Mouse (Mus musculus) activated CD4-positive, CD25-positive, alpha-beta regulatory T cell (primary cell): Measurements from ENCODE around the gene Bmp8a. TPM values are rescaled to one million over a fixed set of nuclear protein-coding genes. Genes with fewer than 3 reads are reported as not detected.

Experiments
- polyA plus RNA-seq, 2 experiments: library from polyadenylated mRNA; unstranded; fragments of 100-300 nt; shearing (Covaris generic); gene quantifications; one replicate each; pipeline ENCODE4 v1.2.1; 2017

Bmp8a gene
- polyA plus RNA-seq: not detected

DNA sequence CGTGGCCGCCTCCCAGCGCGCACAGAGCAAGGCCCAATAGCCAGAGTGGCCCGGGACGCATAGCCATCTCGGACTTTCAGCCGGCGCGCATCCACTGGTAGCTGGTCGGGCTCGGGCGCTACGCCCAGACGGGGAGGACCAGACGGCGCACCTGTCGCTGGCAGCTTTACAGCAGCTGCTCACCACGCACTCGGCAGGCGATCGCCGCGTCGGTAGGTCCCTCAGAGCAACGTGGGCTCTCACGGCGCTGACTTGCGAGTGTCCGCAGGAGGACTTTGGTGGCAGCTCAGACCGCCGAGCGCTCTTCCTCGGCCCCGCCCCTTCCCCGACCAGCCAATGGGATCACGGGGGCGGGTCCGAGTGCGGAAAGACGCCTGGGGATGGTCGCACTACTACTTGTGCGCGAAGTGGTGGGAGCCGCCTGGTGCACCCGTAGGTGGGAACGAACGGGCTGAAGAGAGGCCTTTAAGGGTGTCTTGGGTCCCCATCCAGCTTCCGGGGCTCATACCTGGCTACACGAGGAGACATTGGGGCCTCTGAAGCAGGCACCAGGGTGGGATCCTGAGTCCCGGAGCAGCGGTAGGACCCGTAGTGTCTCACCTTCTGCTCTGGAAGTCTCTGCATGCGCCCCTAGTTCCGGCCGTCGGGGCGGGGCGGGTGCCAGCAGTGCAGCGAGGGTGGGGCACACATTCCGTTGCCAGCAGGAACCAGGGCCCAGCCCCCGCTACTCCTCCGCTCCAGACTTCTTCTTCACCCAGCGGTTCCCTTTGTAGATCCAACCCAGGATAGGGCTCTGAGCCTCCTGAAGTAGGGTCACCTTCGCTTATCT, at the start of gene Bmp8a:
Gene Bmp8a, minus strand, starts transcription at position 611 of the 829 bp plus-strand sequence.

DNA sequence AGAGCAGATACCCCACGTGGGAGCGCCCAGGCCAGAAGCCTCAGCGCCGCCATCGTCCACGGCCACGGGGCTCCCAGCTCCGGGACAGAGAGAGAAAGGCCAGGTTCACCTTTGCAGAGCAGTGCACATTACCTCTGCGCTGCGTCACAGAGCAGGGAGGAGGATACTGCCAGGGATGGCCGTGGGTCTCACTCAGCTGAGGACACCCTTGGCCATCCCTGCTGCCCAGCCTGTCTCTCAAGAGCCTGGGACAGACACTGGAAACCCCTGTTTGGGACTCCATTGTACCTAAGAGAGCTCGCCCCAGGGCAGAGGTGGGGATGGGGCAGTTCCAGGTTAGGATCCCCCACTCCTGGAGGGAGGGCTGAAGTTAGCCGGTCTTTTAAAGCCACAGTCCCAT, 19.5 kb downstream of the Bmp8a start, which contains the start of gene Oxct2a:
Gene Oxct2a, minus strand, starts transcription at position 101 of the 400 bp plus-strand sequence.

Other genes with a start within 250 kb of the Bmp8a start
- gene Bmp8b, start 238.1 kb downstream of the Bmp8a start, polyA plus RNA-seq: under 1 TPM in 1 of 2 experiments, not detected in 1; 0.12 TPM
- not detected for gene Oxct2b, start 227.0 kb downstream of the Bmp8a start, polyA plus RNA-seq
- gene Ppie, start 203.3 kb downstream of the Bmp8a start, polyA plus RNA-seq: 10 to 100 TPM; 55.4 to 76.7 TPM
- gene Hpcal4, start 160.0 kb downstream of the Bmp8a start, polyA plus RNA-seq: under 1 TPM in 1 of 2 experiments, not detected in 1; 0.91 TPM
- not detected for gene Nt5c1a, start 141.7 kb downstream of the Bmp8a start, polyA plus RNA-seq
- gene Heyl, start 109.7 kb downstream of the Bmp8a start, polyA plus RNA-seq: not detected
- 10 to 100 TPM in 1 of 2 experiments, 1 to 10 TPM in 1; 9.0 to 10.5 TPM for gene Pabpc4, start 80.9 kb downstream of the Bmp8a start, polyA plus RNA-seq
- gene Oxct2a, start 19.6 kb downstream of the Bmp8a start, polyA plus RNA-seq: not detected